Mouse (Mus musculus): ENCODE results near the gene Nol3.

Gene Nol3

GRCm38 (mm10) chr8:105308428-105308827, 32.5 kb downstream of the Nol3 start:
- DNase-seq (ENCODE audit: low spot score in 2 of 2): no peak

- no peak for DNase-seq (ENCODE audit: low spot score in 2 of 2)
Observed at GRCm38 (mm10) chr8:105309142-105309847, 33.4 kb downstream of the Nol3 start.

GRCm38 (mm10) chr8:105310118-105310517, 34.2 kb downstream of the Nol3 start:
- DNase-seq (ENCODE audit: low spot score in 2 of 2): no peak

GRCm38 (mm10) chr8:105311718-105312117, 35.8 kb downstream of the Nol3 start:
- no peak for DNase-seq (ENCODE audit: low spot score in 2 of 2)

GRCm38 (mm10) chr8:105312891-105313481, 37.0 kb downstream of the Nol3 start:
- no peak for DNase-seq (ENCODE audit: low spot score in 2 of 2)

GRCm38 (mm10) chr8:105313622-105314402, 37.9 kb downstream of the Nol3 start:
- no peak for DNase-seq (ENCODE audit: low spot score in 2 of 2)

- no peak for DNase-seq (ENCODE audit: low spot score in 2 of 2)
Observed at GRCm38 (mm10) chr8:105315073-105315769, 39.3 kb downstream of the Nol3 start.

- no peak for DNase-seq (ENCODE audit: low spot score in 2 of 2)
Observed at GRCm38 (mm10) chr8:105317941-105318340, 42.0 kb downstream of the Nol3 start.

- DNase-seq (ENCODE audit: low spot score in 2 of 2): no peak
Observed at GRCm38 (mm10) chr8:105318662-105319190, 42.8 kb downstream of the Nol3 start.

GRCm38 (mm10) chr8:105323183-105323582, 47.2 kb downstream of the Nol3 start:
- no peak for DNase-seq (ENCODE audit: low spot score in 2 of 2)

GRCm38 (mm10) chr8:105325641-105326093, 49.7 kb downstream of the Nol3 start:
- no peak for DNase-seq (ENCODE audit: low spot score in 2 of 2)

GRCm38 (mm10) chr8:105326141-105326672, 50.3 kb downstream of the Nol3 start, which contains the start of the genes Lrrc29 and Tmem208:
Lrrc29 (minus strand) TSS chr8:105326278.
Tmem208 (plus strand) TSS chr8:105326354.
- DNase-seq (ENCODE audit: low spot score in 2 of 2): peak; percentile 95 to 97

GRCm38 (mm10) chr8:105326968-105327367, 51.0 kb downstream of the Nol3 start:
- no peak for DNase-seq (ENCODE audit: low spot score in 2 of 2)

- no peak for DNase-seq (ENCODE audit: low spot score in 2 of 2)
Observed at GRCm38 (mm10) chr8:105330325-105330724, 54.4 kb downstream of the Nol3 start.

GRCm38 (mm10) chr8:105331469-105331868, 55.5 kb downstream of the Nol3 start:
- DNase-seq (ENCODE audit: low spot score in 2 of 2): no peak
